Mouse (Mus musculus): ENCODE data around the gene Samd4b. TPM values are rescaled to one million over a fixed set of nuclear protein-coding genes. Genes with fewer than 3 reads are reported as not detected.
"Not testable (repeated sequence)": the region's sequence is repeated elsewhere in the genome, so short reads cannot be mapped to it uniquely, and the experiment has no call there.

The Samd4b gene
- 1 to 10 TPM; 6.4 to 9.8 (median 8.2) TPM for polyA plus RNA-seq (2017; shearing (Covaris generic))

DNA sequence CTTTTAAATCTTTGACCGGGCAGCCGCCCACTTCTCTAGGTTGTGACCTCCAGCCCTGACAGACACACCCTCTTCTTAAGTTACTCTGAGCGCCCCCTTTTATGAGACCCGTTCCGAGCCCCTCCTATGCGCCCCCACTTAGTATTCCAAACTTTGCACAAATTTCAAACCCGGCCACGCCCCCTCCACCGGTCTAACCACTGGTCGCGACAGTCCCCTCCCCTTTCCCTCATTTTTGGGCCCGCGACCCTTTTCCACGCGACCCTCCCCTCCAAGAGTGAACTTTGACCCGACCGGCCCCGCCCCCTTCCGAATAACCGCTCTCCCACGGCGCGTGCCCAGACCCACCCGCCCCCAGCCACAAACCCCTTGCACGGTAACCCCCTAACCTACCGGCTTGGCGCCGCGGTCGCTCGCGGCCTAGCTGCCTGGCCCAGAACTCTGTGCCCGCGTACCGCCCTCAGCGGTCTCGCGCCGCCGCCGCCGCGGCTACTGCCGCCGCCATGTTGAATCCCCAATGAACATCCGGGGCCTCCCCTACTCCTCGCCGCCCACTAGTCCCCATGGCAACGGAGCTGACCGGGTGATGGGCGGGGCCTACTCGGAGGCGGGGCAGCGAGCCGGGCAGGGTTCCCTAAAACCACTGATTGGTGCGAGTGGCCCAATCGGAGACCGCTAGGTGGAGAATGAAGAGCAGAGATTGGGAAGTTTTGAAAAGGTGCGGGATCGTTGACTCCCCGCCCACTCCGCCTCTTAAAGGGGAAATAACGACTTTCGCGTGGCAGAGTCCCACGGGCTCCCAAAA, at the start of gene Samd4b, which contains the start of gene Pak4:
Samd4b (minus strand) TSS at position 503 of the 805 bp plus-strand sequence.
Pak4 (minus strand) TSS at position 544 of the 805 bp plus-strand sequence.
- peak; percentile 97 for ATAC-seq

DNA sequence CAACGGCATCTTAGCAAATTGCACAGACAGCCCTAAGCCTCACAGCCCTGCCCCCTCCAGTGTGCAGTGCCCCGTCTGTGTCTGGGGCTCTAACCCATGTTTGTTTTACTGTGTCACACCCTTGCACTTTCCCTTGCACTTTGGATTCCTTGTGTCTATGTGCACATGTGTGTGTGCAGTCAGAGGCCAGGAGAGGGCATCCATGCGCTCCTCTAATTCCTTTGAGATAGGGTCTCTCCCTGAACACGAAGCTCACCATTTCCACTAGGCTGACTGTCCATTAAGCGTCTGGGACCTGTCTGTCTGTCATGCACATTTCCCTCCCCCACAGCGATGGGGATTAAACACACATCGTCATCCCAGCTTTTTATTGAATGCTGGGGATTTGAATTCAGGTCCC, 49.1 kb upstream of the Samd4b start:
- ATAC-seq = no peak

DNA sequence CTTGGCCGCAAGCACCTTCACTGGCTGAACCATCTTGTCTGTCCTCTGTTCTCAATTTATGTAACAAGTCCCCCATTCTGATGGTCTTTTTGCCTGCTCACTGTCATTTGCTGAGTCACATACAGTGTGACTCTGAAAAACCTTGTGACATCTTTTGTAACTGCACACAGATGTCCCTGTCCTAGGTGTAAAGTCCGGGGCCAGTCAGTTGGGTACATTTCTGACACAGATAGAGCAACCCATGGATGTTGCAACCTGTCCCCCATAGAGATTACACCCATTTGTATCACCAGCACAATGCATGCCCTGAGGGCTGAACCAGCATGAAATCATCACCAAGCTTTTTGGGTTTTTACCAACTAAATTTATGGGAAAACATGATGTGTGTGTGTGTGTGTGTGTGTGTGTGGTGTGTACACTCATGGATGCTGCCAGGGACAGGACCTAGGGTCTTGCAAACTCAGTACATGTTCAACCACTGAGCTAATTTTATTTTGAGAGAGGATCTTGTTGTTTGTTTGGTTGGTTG, 48.1 kb upstream of the Samd4b start:
- no peak for ATAC-seq

- ATAC-seq = no peak
These were observed 47.4 kb upstream of the Samd4b start for GRCm38 (mm10) chr7:28645366-28645765.

DNA sequence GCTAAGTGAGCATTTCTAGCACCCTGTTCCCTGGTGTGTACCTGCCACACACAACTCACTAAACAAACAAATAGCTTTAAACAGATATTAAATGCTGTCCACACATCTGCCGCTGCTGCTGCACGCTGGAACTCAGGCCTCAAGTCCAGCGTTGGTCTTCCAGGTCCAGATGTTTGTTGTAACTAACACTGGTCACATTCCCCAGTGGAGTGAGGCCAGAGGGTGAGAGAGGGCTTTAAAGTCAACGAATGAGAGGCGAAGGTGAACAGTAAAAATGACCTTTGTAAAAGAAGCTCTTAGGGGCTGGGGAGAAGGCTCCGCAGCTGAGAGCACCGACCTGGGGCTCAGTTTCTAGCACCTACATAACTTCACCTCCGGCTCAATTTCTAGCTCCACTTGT, 43.6 kb upstream of the Samd4b start:
- ATAC-seq = no peak

- ATAC-seq = no peak
These were observed 39.6 kb upstream of the Samd4b start for GRCm38 (mm10) chr7:28637511-28637910.

- ATAC-seq = no peak
These were observed 36.2 kb upstream of the Samd4b start for GRCm38 (mm10) chr7:28634128-28634527.

GRCm38 (mm10) chr7:28631073-28631472, 33.1 kb upstream of the Samd4b start, which contains the start of gene Acp7:
Gene Acp7 (minus strand): TSS chr7:28631332.
- no peak for ATAC-seq

DNA sequence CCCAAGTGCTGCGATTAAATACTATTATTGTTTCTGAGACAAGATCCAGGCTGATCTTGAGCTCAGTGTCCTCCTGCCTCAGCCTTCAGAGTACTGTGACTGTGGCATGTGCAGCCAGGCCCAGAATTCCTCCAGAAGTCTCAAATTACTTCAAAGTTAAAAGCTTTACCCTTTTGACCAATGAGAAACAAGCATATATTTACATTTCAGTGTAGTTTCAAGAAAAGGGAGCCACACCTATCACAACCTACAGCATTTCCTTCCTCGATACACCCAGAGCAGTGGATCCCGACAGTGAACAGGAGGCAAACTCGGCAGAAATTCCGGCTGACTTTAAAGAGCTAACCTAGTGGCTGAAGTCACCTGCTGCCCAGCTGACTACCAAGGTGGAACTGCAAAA, 26.8 kb upstream of the Samd4b start:
- ATAC-seq = no peak

DNA sequence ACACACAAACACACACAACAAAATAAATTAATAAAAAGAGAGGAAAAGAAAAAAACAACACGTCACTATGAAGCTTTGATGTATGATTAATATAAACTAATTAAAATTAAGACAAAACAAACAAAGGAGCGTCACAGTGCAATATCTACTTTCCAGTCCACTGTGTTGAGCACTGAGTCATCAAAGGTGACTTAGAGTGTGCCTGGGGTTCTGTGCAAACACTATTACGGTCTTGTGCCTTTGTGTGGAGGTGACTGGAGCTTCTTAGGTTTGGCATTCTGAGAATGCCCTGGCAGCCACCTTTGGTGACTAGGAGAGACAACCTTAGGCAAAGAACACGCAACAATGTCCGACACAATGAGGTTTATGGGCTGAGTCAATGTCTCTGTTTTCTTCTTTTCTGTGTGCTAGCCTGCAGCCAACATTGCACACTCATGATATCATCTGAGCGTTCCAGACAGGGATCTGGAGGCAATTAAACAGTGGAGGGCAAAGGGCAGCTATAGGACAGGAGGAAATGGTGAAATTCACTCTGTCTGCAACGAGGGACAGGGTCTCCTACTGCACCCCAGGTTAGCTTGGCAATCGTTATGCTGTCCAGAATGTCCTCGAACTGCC, 21.3 kb upstream of the Samd4b start:
- ATAC-seq = no peak

- no peak for ATAC-seq
These were observed 8.0 kb upstream of the Samd4b start for GRCm38 (mm10) chr7:28605951-28606350.

- not testable (repeated sequence) for ATAC-seq
These were observed 5.8 kb upstream of the Samd4b start for GRCm38 (mm10) chr7:28603788-28604187.

DNA sequence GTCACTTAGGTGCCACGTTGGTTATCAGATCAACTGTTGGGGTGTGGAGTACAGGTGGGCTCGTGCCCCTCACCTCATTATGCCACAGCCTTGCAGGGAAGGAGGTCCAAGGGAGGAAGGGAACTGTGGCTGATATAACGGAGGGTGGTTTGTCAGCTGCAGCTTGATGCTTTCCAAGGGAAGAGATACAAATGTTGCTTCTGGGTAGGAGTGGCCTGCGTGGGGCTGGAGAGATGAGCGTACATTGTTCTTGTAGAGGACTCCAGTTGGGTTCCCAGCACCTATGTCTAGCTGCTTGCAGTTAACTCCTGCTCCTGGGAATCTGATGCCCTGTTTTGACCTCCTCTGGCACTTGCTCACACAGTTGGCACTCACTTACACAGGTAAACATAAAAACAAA, 5.2 kb upstream of the Samd4b start:
- ATAC-seq = no peak

- peak; percentile 21 for ATAC-seq
These were observed 3.7 kb upstream of the Samd4b start for GRCm38 (mm10) chr7:28601668-28602067.

DNA sequence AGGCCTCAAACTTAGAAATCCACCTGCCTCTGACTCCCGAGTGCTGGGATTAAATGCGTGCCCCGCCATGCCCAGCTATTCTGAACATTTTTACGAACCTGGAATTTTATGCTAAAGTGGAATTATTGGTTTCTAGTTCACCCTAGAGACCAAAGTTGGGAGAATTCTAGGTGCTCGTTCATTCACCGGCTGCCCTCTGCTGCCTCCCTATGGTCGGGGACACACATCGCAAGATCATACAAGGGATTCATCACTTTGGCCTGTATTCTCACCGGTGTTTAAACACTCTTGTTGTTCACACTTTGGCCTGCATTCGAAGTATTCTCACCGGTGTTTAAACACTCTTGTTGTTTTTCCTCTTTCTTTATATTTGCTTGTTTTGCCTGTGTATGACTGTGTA, 3.1 kb upstream of the Samd4b start:
- peak; percentile 35 for ATAC-seq

DNA sequence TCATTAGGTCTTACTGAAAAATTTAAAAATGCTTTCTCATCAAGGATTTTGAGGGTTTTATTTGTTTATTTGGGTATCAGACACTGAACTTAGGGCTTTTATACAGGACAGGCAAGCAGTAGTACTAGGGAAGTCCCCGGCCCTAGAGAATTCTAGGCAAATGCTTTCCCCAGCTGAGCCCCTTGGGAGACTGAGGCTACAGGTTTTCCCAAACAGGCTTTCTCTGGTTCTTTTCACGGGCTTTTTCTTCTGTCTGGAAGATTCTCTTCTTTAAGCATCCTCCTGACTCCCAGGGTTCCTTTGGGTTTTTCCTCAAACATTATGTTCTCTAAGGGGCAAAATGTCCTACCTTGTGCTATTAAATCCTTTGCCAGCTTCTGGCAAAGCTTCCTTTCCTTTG, 1.0 kb upstream of the Samd4b start:
- no peak for ATAC-seq

DNA sequence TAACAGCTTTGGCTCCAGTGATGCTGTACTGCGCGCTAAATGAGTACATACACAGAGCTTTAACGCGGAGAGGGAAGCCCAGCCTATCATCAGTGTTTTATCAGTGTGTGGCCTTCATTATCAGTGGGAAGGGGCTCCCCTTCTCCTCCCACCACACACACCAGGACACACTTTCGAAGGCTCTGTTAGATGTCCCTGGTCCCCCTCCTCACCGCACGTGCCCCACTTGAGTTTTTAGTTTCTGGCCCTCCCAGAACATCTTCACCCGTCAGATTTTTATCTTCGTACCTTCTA, 720 bp downstream of the Samd4b start:
- no peak for ATAC-seq

GRCm38 (mm10) chr7:28596436-28597276, 1.3 kb downstream of the Samd4b start:
- no peak for ATAC-seq

DNA sequence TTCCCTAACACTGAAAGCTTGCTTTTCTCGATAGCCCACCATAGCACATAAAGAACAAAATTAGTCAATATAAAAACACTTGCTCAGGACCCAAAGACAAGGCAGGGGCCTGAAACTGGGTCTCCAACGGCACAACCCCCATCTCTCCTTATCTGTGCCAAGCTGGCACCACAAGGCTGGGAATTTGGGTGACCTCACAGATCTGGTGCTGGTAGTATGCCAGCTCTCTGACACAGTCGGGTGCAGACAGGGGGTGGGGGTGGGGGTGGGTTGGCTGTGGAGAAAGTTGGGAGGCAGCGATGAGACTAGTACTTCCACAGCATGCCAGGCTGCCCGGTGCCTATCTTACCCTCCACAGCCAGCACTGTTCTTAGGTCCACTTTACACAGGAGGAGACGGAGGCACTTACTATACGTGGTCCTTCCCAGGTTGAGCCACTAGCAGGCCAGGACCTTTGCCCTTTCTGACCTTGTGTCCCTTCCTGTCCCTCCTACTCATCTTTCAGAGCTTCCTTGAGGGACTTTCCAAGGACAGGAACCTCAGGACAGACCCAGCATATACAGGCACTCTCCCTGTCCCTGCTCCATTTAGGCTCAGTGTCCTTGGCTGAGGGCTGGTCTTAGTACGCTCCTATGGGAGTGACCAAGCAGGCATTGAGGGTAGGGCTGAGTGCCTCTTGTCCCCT, 2.1 kb downstream of the Samd4b start:
- ATAC-seq = no peak

GRCm38 (mm10) chr7:28593206-28594111, 4.5 kb downstream of the Samd4b start:
- ATAC-seq = no peak

GRCm38 (mm10) chr7:28591862-28592261, 6.1 kb downstream of the Samd4b start:
- ATAC-seq = no peak
